Mouse (Mus musculus): ENCODE measurements around the gene Slc17a7.
"Not testable (repeated sequence)": the region's sequence is repeated elsewhere in the genome, so short reads cannot be mapped to it uniquely, and the experiment has no call there.

Gene Slc17a7

DNA sequence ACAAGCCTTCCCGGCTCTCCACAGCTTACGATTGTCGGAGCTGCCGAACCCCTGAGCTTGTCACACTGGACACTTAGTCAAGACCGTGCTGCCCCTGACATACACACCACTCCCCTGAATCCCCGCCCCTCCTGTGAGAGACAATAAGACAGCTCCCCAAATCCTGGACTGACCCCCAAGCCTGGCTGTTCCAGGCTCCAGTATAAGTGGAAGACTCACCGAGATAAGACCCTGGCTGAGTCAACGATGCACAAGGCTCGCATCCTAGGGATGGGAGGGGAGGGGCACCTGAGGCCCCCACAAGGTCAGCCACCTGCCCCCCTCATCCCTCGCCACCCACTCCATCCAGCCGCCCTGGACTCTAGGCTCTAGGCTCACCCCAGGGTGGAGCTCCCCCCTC, 31.9 kb upstream of the Slc17a7 start:
- ATAC-seq (ENCODE audit: insufficient number of reproducible peaks, low FRiP score, low TSS enrichment) = no peak

DNA sequence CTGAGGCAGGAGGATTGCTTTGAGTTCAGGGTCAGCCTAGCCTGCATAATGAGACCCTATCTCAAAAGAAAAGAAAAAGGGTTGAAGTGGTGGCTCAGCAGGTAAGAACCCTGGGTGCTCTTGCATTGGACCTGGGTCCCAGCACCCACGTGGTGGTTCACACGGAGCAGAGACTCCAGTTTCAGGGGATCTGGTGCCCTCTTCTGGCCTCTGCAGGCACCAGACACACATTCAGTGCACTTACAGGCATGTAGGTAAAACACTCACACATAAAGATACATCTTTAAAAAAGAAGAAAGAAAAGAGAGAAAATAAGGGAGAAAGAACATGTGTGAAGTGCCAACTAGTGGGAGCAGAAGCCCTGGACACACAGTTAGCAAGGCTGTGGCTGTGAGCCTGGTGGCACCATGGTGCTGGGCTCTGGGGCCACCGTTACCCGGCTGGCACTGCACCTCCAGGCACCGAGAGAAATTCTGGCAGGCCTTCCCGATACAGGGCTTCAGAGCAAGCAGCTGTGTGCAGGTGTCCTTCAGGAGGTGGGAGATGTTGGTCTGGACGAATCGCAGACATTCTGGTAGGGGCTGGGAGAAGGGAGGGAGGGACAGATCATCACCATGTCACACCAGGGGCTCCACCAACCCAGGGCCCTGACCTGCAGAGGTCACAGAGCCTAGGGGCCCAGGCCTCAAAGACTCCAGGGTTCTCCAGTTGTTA, 30.1 kb upstream of the Slc17a7 start:
- no peak for ATAC-seq (ENCODE audit: insufficient number of reproducible peaks, low FRiP score, low TSS enrichment)

DNA sequence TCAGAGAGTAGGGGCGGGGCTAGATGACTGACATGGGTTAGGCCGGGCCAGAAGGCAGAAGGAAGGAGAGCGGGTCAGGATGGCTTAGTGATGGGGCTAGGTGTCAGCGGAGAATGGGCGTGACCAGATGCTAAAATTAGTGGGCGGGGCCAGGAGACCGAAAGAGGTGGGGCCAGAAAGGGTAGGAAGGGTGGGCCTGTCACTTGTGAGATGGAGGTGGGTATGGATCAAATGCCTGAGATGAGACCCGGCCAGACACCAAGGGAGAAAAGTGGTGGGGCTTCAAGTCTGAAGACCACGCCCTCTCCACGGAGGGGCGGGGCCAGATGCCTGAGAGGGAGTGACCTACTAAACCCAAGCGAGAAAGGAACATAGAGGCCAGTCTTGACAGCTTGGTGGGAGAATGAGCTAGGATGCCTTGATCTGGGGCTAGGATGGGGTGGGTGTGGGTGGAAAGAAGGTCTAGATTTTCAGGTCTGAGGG, 29.2 kb upstream of the Slc17a7 start:
- ATAC-seq (ENCODE audit: insufficient number of reproducible peaks, low FRiP score, low TSS enrichment) = no peak

DNA sequence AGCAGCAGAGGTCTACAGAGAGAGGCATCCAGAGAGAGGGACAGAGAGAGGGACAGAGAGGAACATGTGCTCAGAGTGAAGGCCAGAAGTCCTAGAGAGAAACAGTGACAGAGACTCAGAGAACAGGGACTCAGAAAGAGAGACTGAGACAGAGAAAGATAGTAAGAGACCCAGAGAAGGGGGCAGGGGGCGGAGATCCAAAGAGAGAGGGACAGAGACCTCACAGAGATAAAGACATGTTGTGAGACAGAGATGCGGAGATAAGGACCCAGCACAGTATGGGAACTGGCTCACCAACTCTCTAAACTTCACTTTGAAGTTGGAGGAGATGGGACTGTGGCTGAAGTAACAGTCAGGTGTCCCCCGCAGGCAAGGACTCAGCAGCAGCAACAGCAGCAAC, 28.4 kb upstream of the Slc17a7 start:
- no peak for ATAC-seq (ENCODE audit: insufficient number of reproducible peaks, low FRiP score, low TSS enrichment)

DNA sequence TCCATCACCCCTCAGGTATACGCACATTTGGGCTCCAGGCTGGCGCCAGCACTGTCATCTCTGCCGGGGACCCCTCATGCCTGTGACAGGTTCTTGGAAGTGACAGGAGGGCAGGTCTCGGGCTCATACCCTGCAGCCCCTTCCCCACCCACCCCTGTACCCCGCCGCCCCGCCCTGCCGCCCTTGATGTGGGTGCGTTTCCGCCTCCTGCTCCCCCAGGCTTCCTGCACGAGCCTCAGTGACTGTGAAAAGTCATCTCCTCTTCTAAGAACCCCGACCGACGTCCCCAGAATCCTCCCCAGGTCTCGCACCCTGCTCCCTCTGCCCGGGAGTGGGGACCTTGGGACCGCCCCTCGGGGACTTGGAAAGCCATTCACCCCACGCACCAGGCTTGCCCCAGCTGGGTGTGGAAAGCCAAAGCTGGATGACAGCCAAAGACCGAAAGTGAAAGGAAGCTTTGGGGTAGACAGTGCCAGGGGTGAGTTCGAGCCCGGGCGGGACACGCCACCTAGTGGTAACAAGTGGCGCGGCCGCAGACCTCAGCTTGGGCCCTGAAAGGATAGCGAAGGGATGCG, 27.7 kb upstream of the Slc17a7 start, which contains the start of the genes Gm45713 and Flt3l:
TSS of gene Gm45713 (minus strand) at position 239 of the 575 bp plus-strand sequence.
TSS of gene Flt3l (minus strand) at position 440 of the 575 bp plus-strand sequence.
- peak; percentile 72; the same call in 1 of the 2 replicates for ATAC-seq (ENCODE audit: insufficient number of reproducible peaks, low FRiP score, low TSS enrichment)

DNA sequence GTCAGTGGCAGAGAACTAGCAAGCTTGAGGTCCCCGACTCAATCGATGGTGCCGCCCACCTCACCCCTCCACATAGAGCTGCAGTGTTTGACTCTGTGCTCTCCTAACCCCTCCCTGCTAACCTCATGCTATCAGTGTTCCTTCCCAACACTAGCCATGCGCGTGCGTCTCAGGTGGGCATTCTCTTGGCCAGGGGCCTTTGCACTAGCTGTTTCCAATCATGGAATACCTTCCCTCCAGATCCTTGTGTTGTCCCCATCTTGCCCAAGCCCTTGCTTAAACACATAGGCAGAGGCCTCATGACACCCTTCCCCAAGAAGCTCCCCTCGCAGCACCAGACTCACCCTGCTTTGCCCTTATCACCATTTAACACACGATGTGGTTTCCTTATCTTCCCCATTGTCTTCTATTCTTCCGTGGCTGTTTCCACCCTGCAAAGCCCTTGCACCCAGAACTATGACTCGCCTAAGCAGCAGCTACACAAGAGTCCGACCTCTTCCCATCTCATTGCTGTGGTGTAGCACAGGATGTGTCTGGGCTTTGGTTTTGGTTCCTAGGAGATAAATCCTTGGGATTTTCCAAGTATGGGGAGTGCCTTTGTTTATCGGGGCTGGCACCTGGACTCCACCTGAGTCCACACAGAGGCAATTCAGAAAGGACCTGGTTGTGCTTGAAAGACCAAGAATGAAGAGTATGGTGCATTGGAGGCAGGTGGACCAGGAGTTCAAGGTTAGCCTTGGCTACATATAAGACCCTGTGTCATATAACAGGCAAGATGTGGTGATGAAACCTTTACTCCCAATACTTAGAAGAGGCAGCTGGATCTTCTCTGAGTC, 26.4 kb upstream of the Slc17a7 start:
- no peak for ATAC-seq (ENCODE audit: insufficient number of reproducible peaks, low FRiP score, low TSS enrichment)

DNA sequence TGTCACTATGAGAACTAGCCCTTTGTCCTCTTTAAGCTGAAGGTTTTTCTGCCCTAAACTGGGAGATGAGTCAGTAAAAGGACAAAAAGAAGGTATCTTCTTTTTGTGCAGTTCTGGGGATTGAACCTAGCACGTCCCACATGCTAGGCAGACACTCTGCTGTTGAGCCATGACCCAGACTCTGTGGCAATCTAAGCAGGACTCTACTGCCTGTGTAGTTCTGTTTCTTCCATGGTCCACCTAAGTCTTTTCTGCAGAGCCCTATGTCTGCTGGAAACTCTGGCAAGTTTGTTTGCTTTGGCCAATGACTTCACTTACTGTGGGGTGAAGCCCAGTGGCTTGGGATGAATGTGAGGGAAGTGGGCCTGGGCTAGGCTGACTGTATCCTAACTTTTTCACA, 25.3 kb upstream of the Slc17a7 start:
- ATAC-seq (ENCODE audit: insufficient number of reproducible peaks, low FRiP score, low TSS enrichment) = no peak

DNA sequence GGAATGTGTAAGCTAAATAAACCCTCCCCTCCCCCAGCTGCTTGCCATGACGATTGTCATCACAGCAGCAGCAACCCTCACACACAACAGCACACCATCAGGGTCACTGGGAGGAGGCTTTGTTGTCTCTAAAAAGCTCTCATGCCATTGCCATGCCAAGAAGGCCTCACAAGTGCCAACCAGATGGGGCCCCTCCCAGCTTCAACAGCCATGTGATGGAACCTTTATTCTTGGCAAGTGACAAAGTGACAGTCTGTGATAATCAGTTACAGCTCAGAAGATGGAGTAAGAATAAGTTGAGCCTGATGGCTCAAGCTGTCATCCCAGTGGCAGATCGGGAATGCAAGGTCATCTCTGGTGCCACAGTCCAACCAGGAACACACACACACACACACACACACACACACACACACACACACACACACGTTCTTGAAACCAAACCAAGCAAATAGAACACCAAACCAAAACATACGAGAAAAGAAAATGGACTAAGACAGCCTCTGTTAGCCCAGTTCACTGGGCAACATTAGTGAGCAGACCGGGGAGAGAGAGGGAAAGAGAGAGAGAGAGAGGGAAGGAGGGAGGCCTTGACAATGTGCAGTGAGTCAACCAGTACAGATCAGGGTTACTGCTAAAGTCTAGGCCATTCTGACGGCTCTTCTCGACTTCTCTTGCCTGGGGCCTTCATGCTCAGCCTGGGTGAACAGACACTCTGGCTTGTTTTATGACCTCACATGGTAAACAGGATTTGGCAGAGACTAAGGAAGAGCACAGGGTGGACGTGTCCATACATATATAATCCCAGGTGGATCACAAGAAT, 23.6 kb upstream of the Slc17a7 start:
- no peak for ATAC-seq (ENCODE audit: insufficient number of reproducible peaks, low FRiP score, low TSS enrichment)

DNA sequence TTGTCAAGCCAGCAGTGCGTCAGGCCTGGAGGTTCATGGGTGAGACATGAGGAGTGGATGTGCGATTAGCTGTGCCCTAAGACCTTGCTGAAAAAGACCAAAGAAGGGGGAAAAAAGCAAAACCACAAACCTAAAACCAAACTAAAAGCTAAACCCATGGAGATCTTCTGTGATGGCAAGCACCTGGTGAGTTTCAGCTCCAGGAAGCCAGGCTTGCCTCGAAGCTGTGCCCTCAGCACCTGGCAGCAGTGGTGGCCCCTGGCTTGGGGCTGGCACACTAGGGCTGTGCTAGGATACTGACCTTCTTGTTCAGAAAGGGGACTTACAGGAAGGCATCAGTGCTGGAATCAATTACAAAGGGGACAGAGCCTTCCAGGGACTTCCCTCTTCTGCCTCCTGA, 22.4 kb upstream of the Slc17a7 start:
- no peak for ATAC-seq (ENCODE audit: insufficient number of reproducible peaks, low FRiP score, low TSS enrichment)

DNA sequence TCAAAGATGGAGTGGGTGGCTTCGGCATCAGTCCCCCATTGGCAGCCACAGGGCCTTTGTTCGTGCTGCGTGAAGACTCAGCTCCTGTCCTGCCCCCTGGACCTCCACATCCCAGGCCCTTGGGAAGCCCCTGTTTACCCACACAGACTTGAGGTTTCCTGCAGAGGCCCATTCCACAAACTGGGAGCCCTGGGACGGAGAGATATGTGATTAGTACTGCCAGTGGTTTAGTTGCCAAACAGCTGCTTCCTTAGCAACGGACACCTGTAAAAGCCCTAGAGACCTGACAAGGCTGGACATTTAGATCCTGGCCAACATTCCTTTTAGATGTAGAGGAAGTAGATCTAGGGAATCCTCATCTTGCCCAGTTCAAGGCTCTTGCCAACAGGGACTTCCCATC, 21.8 kb upstream of the Slc17a7 start:
- ATAC-seq (ENCODE audit: insufficient number of reproducible peaks, low FRiP score, low TSS enrichment) = no peak

DNA sequence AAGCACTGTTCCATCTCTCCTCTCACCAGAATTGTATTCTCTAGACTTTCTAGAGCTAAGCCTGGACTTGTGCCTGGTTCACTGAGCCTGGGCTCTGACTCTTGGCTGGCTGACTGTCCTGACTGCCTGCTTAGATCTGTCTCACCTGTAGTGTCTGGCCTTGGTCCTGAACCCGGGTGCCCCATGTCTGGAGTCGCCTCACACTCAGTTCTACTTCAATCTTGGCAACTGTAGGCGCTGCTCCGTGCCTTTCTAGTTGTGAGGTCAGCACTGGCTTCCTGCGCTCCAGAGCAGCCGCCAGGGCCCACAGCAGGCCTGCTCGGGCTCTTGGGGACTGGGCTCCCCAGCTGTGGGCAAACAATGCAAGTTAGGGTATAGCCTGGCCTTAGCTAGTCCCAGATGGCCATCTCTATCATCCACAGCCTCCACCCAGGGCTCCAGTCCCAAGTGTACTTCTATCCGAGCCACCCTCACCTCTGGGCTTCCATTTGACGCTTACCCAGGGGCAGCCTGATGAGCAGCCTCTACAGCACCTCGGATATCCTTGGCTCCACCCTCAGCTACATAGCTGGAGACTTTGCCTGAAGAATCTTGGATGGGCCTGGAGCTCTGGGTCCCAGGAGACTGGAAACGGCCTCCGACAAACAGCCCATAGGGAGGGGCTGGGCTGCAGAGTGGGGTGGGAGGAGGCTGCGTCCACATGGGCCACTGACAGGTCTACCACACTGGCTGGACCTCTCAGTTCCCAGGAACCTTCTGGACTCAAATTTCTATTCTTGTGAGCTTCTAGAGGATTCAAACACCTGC, 19.2 kb upstream of the Slc17a7 start:
- no peak for ATAC-seq (ENCODE audit: insufficient number of reproducible peaks, low FRiP score, low TSS enrichment)

DNA sequence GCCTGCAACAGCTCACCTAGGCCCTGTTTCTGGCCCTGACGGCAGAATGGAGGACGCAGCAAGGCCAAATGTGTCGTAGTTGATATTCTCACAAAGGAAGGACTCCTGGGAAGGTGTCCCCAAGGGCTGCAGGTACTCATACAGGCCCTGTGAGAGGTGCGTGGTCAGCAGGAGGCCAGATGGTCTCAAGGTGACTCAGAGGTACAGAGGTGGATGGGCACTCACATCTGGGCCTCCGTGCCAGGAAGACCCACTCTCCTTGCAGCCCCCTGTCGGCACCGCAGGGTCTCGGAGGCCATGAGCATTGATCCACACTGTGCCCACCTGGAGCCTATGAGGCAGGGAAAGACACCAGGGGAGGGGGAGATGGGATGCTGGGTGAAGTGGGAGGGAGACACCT, 18.3 kb upstream of the Slc17a7 start:
- ATAC-seq (ENCODE audit: insufficient number of reproducible peaks, low FRiP score, low TSS enrichment) = no peak

DNA sequence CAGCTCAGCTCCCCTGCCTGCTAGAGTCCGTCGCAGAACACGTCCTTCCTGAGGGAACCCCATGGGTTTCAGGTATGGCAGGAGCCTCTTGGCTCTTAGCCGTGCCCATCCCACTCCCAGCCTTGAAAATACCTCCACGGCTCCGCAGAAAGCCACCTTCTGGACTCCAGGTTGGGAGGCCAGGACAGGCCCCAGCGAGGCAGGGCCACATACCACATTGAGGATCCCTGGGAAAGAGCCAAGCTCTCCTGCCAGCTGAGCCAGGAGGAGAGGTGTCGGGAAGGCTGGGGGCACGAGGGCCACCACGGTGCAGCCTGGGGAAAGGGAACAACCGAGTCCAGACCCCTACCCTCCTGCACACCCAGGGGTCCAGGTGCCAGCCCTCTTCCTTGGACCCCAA, 16.5 kb upstream of the Slc17a7 start:
- ATAC-seq (ENCODE audit: insufficient number of reproducible peaks, low FRiP score, low TSS enrichment) = no peak

DNA sequence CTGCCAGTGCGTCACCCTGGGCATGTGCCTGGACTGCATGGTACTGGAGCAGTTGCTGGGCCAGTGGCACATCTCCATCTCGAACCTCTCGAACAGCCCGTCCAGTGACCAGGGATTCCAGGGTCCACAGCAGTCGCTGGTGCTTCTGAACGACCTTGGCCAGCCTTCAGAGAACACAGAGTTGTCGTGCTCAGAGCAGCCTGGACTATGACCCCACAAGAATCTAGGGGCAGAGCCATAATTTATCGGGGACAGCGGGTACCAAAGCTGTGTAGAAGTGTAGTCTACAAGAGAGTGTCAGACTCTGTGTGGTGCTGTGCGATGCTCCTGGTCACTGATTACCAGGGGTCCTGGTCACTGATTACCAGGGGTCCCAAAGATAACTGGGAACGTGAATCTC, 15.8 kb upstream of the Slc17a7 start:
- no peak for ATAC-seq (ENCODE audit: insufficient number of reproducible peaks, low FRiP score, low TSS enrichment)

DNA sequence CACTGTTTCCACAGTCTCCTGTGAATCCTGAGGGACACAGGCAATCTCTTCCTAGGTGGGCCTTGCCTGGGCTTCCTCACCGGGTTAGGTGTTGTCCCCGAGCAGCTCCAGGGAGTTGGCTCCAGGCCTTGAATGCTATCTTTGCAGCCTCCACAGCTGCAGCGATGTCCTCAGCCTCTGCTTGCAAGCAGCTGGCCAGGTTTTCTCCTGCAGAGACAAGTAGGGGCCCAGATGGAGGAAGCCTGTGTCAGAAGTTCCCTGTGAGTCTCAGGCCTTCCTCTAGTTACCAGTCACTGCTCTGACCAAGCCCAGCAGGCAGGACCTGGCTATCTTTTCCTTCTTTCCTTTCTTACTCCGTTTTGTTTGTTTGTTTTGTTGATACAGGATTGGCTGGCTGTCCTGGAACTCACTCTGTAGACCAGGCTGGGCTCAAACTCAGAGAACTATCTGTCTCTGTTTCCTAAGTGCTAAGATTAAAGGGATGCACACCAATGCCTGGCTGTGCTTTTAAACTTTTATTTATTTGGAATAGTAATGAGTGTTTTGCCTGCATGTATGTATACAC, 15.1 kb upstream of the Slc17a7 start:
- ATAC-seq (ENCODE audit: insufficient number of reproducible peaks, low FRiP score, low TSS enrichment) = no peak

DNA sequence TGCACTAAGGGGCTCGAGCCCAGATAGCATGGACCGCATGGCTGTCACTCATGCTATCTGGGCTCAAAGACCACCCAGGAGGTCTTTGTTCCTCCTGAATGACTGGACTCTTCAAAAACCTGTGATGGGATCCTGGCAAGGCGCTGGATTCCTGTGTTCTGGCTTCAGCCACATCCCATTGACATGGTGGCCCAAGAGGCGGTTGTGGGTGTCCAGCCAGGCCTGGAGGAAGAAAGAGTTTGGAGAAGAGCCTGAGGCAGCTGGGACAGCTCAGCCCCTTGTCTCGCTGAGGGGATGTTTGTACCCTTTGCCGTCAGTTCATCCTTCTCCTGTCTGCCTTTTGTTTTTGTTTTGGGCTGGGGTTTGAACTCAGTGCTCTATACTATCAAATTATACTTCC, 14.2 kb upstream of the Slc17a7 start:
- no peak for ATAC-seq (ENCODE audit: insufficient number of reproducible peaks, low FRiP score, low TSS enrichment)

DNA sequence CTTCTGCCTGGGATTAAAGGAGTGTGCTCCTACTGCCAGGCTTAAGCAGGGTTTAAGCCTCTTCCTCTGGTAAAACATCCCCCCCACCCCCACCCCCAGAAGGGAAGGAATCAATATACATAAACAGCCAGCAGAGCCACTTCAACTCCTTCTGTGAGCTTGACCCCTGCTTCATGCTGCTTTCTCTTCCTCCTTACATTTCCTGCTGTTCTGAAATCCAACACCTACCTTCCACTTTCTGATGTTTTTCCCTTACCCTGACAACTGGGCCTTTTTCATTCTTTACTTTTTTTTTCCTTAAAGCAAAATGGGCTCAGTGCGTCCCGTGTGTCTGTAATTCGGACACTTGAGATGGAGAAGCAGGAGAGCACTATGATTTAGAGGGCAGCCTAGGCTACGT, 13.4 kb upstream of the Slc17a7 start:
- no peak for ATAC-seq (ENCODE audit: insufficient number of reproducible peaks, low FRiP score, low TSS enrichment)

DNA sequence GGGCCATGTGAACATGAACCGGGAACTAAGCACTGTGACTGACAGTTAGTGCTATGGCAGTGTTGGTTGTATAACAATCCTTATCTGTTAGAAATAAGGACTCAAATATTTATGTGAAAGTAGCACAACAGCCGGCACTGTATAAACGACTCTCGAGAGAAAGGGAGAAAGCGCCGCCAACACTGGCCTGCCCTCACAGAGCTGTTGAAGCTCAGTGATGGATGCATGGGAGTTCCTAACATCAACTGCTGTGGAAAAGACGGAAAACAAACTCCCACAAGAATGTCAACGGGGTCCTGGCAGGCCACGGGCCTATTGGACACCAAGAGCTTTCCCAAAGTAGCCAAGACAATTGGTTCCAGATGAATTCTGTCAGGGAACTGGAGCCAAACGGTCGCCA, 12.4 kb upstream of the Slc17a7 start:
- ATAC-seq (ENCODE audit: insufficient number of reproducible peaks, low FRiP score, low TSS enrichment) = no peak

DNA sequence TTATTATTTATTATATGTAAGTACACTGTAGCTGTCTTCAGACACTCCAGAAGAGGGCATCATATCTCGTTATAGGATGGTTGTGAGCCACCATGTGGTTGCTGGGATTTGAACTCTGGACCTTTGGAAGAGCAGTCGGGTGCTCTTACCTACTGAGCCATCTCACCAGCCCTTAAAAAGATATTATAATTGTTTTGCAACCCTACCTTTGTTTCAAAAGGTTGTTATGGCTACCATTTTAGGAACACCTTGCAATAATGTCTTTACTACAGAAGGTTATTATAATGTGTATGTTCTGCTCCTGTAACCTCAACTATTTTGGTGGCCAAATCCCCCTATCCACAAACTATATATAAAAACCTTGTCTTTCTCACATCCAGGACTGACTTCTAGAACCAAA, 10.7 kb upstream of the Slc17a7 start:
- not testable (repeated sequence) for ATAC-seq (ENCODE audit: insufficient number of reproducible peaks, low FRiP score, low TSS enrichment)

Data from cerebellum, adult (tissue).